Mouse (Mus musculus) forebrain, embryonic 14.5 days (tissue): ENCODE results near the gene Myl12a. TPM values are rescaled to one million over a fixed set of nuclear protein-coding genes. Genes with fewer than 3 reads are reported as not detected.
A peak's percentile ranks its signal among the peaks of the same experiment; 100 is the strongest.
"Not testable (repeated sequence)": the region's sequence is repeated elsewhere in the genome, so short reads cannot be mapped to it uniquely, and the experiment has no call there.

Experiments used
- ATAC-seq: fragments of 200-750 bp; cut with Nextera tagmentation; 2 replicates; pipeline ENCODE4 v1.8.0; 2017; ENCODE audit warnings: mild to moderate bottlenecking, moderate library complexity
- DNase-seq: peaks from one replicate; pipeline ENCODE4 v3.0.0-alpha.2; 2015; ENCODE audit warnings: low spot score
- H3K27ac ChIP-seq: fragments of 300-500 bp; sonication (generic); 2 replicates; pipeline ENCODE4 v1.5.1; 2014; ENCODE audit warnings: low read depth, mild to moderate bottlenecking, control low read depth, low read length, moderate library complexity
- H3K27me3 ChIP-seq: fragments of 300-500 bp; sonication (generic); replicated peaks from 2 replicates; pipeline ENCODE4 v1.6.1; 2014; ENCODE audit warnings: low read length, control low read depth, mixed read lengths; ENCODE audit not compliant: control insufficient read depth, insufficient read depth
- H3K36me3 ChIP-seq: fragments of 300-500 bp; sonication (generic); 2 replicates; pipeline ENCODE4 v1.6.1; 2014; ENCODE audit warnings: low read length, control low read depth; ENCODE audit not compliant: control insufficient read depth, insufficient read depth
- H3K4me1 ChIP-seq: fragments of 300-500 bp; sonication (generic); 2 replicates; pipeline ENCODE4 v1.6.1; 2014; ENCODE audit warnings: antibody characterized with exemption, low read length, control low read depth; ENCODE audit not compliant: control insufficient read depth, insufficient read depth
- H3K4me2 ChIP-seq: fragments of 300-500 bp; sonication (generic); 2 replicates; pipeline ENCODE4 v1.6.1; 2014; ENCODE audit warnings: mild to moderate bottlenecking, control low read depth, low read length
- H3K4me3 ChIP-seq: fragments of 300-500 bp; sonication (generic); 2 replicates; pipeline ENCODE4 v1.5.1; 2014; ENCODE audit warnings: low read depth, low read length, control low read depth
- H3K9ac ChIP-seq: fragments of 300-500 bp; sonication (generic); 2 replicates; pipeline ENCODE4 v1.6.1; 2014; ENCODE audit warnings: mild to moderate bottlenecking, low read length, control low read depth, moderate library complexity
- H3K9me3 ChIP-seq: fragments of 300-500 bp; sonication (generic); replicated peaks from 2 replicates; pipeline ENCODE4 v1.6.1; 2016; ENCODE audit warnings: low read length, control low read depth, mixed read lengths; ENCODE audit not compliant: control insufficient read depth
- WGBS: fragments of 180-500 bp; shearing (Covaris S2); extraction: QIAGEN DNeasy Blood & Tissue Kit; methylation state at CpG from one replicate; pipeline ENCODE4 v1.1.7; 2014; 5-methylcytosine and 5-hydroxymethylcytosine counted together
- polyA plus RNA-seq: library from polyadenylated mRNA; unstranded; fragments of >200 nt; fragmentation: Nextera tagmentation; extraction: Ambion mirVana; gene quantifications from 2 replicates; pipeline ENCODE4 v1.2.1, GENCODE M21; 2014

Gene Myl12a
- polyA plus RNA-seq, 1 experiment from 2014 or later = 158 TPM

DNA sequence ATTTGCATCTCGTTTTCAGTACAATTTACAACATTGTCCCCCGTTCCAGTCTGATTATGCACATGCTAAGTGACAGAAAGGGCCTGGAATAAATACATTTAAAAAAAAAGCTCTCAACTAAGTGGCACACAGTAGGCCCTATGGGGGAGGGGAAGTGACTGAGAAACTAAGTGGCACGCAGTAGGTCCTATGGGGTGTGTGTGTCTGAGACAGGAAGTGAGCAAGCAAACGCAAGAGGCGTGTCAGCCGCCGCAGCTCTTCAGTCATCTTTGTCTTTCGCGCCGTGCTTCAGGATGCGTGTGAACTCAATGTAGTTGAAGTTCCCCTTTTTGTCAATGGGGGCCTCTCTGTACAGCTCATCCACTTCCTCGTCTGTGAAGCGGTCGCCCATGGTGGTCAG is 28.6 kb downstream of the Myl12a start:
- H3K9ac ChIP-seq, H3K27ac ChIP-seq, H3K4me3 ChIP-seq, ATAC-seq, H3K9me3 ChIP-seq, H3K27me3 ChIP-seq, H3K4me2 ChIP-seq, H3K4me1 ChIP-seq, DNase-seq: not testable (repeated sequence)
- H3K36me3 ChIP-seq = peaks cover 40% of the 10 kb centered on the region
- 91% methylated on average over 14 of the region's 14 CpGs for WGBS

DNA sequence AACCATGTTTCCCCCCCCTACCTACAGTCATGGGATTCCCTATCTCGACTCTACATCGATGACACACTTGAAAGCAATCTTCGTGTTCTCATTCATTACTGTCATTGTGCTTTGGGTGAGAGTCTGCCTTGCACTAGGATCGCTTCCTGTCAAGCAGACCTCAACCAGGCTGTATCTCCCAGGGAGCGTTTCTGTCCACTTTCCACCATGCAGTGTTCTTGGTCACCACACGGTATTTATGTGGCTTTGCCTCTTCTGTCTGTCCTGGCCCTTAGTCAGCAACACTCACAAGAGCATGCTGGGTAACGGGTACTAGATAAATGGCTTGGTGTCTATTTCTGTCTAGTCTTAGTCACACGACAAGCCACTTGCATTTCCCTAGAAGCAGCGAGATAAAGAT is 29.3 kb downstream of the Myl12a start:
- Histone ChIP-seq H3K36me3 (peaks cover 40% of the 10 kb centered on the region), H3K4me2 (no peak overlapping the region), H3K4me3 (no peak overlapping the region), H3K4me1 (no peaks in the 10 kb centered on the region), H3K27ac (no peak overlapping the region), H3K9me3 (no peaks in the 10 kb centered on the region), H3K27me3 (no peaks in the 10 kb centered on the region), H3K9ac (no peak overlapping the region)
- no peak for DNase-seq
- 94% methylated on average over 9 of the region's 9 CpGs for WGBS
- ATAC-seq = no peak

DNA sequence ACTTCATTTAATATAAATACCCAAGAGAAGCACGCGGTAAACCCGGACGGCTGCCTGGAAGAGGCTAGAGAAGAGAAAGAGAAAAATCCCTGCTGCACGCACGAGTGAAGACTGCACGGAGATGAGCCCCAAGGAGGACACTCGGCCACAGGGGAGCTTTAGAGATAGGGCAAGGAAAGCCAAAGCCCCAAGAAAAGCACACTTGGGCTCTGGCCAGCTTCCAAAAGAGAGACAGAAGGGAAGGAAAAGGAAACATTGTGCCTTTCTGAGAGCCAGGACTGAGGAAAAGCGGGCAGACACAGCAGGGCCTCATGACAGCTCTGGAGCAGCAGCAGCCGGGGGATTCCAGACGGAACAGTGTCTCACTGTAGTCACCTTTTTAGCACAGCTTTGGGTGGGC is 31.5 kb downstream of the Myl12a start:
- Histone ChIP-seq H3K27me3 (no peaks in the 10 kb centered on the region), H3K9me3 (no peaks in the 10 kb centered on the region), H3K9ac (no peak overlapping the region), H3K36me3 (peaks cover 32% of the 10 kb centered on the region), H3K4me3 (no peak overlapping the region), H3K27ac (no peak overlapping the region), H3K4me1 (no peaks in the 10 kb centered on the region), H3K4me2 (no peak overlapping the region)
- 48% methylated on average over 11 of the region's 11 CpGs for WGBS
- DNase-seq (peak; percentile 36), ATAC-seq (no peak)

DNA sequence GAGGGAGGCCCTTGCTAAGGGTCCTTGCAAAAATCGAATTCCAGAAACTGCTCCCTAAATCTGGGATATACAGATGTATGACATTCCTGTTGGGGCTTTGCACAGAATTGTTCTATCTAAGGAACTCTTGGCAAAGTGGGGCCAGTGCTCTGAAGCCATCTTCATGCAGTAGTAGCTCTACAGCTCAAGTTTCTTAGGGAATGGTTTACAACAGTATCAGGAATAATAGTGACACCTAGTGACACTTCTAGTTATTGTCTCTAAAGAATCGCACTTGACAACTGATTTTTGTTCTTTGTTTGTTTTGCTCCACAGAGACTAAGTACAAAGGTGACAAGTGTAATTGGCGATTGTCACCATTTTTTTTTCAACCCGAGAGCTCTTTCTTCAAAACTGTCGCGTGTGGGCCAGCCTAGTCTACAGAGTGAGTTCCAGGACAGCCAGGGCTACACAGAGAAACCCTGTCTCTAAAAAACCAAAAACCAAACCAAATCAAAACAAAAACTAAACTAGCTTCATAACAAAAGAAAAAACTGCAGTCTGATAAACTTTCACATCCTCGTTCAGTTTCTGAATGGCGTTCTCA is 34.0 kb downstream of the Myl12a start:
- H3K9ac ChIP-seq = no peak overlapping the region
- H3K4me1 ChIP-seq = no peaks in the 10 kb centered on the region
- DNase-seq (peak; percentile 88), ATAC-seq (peak; percentile 60)
- H3K27ac ChIP-seq = no peak overlapping the region
- 30% methylated on average over 8 of the region's 8 CpGs for WGBS
- H3K27me3 ChIP-seq = no peaks in the 10 kb centered on the region
- H3K4me2 ChIP-seq = no peak overlapping the region
- no peaks in the 10 kb centered on the region for H3K9me3 ChIP-seq
- no peak overlapping the region for H3K4me3 ChIP-seq
- H3K36me3 ChIP-seq = peaks cover 7% of the 10 kb centered on the region

DNA sequence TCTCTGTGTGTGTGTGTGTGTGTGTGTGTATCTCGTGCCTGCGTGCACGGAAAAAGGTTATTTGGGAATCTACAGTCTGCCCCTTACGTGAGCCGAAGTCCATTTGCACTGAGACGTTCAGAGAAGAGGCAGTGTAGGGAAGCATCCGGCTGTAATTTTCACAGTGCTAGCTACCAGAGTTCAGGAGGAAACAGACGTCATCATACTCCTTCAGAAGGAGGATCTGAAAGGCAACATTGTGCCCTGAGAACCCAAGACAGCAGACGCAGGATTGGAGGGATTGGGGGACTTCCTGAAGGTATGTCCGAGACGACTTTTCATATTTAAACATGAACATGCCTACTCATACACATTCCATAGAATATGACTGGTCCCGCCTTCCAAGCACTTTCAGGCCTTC is 35.0 kb downstream of the Myl12a start:
- DNase-seq = no peak

DNA sequence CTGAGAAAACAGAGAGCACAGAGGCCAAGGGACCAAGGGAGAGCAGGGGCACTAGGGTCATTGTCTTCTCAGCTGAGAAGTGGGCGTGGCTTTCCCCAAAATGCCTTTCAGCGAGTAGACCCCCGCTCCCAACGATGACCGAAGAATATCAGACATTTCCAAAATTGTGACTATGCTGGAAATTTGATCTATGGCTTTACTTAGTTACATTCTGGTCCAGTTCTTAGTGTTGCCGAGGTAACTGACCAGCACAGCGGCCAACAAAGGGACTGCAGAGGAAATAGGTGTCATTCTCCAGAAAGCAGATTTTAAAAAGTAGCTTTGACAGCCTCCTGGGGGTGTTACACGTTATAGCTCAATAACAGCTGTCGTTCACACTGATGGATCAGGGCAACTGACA is 35.5 kb downstream of the Myl12a start:
- Histone ChIP-seq H3K4me1 (no peaks in the 10 kb centered on the region), H3K4me3 (no peak overlapping the region), H3K4me2 (no peak overlapping the region), H3K36me3 (no peaks in the 10 kb centered on the region), H3K27me3 (no peaks in the 10 kb centered on the region), H3K9ac (no peak overlapping the region), H3K9me3 (no peaks in the 10 kb centered on the region), H3K27ac (no peak overlapping the region)
- ATAC-seq (no peak), DNase-seq (peak; percentile 10)
- WGBS = 20% methylated on average over 9 of the region's 9 CpGs

More for the DNA sequence above, 35.0 kb downstream of the Myl12a start:
- Histone ChIP-seq H3K27ac (no peak overlapping the region), H3K4me3 (no peak overlapping the region), H3K4me1 (no peaks in the 10 kb centered on the region), H3K9me3 (no peaks in the 10 kb centered on the region), H3K27me3 (no peaks in the 10 kb centered on the region), H3K4me2 (no peak overlapping the region), H3K9ac (no peak overlapping the region), H3K36me3 (no peaks in the 10 kb centered on the region)
- no peak for ATAC-seq
- WGBS = 61% methylated on average over 12 of the region's 12 CpGs

DNA sequence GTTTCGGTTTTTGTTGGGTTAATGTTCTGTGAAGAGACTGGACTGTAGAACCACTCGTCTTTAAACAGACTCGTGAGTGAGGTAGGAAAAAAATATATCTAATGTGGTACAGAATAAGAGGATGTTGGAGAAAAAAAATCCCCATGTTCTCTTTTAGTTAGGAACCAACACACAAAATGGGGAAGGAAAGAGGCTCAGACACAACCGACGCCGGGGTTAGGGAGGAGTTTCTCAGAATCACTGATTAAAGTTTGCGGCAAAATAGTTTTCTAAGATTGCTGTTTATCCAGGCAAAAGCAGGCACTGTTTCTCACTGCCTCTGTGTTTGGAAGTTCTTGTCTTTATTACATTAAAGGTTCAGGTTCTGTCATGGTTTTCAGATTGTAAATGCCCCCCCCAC is 36.6 kb downstream of the Myl12a start:
- H3K27me3 ChIP-seq = no peaks in the 10 kb centered on the region
- no peaks in the 10 kb centered on the region for H3K36me3 ChIP-seq
- H3K27ac ChIP-seq = no peak overlapping the region
- DNase-seq (no peak), ATAC-seq (no peak)
- H3K4me3 ChIP-seq = no peak overlapping the region
- no peaks in the 10 kb centered on the region for H3K9me3 ChIP-seq
- no peak overlapping the region for H3K4me2 ChIP-seq
- 93% methylated on average over 7 of the region's 7 CpGs for WGBS
- no peaks in the 10 kb centered on the region for H3K4me1 ChIP-seq
- no peak overlapping the region for H3K9ac ChIP-seq

DNA sequence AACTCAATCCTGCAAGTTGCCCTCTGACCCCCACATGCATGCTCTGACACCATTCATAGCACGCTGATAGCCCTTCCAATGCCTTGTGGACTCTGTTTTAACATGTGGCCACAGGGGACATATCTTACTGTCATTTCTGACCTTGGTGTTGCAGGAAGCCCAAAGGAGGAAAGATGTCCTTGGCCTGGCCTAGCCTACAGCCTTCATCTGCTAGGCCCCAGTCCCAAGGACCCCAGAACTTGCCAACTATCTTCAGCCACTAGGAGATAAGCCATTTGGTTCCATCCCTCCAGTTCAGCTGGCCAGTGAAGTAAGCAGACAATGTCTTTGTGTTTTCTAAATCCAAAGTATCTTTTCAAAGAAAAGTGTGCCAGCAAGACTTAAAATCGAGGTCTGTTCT is 37.4 kb downstream of the Myl12a start:
- Histone ChIP-seq H3K27me3 (no peaks in the 10 kb centered on the region), H3K4me1 (no peaks in the 10 kb centered on the region), H3K4me2 (no peak overlapping the region), H3K9me3 (no peaks in the 10 kb centered on the region), H3K9ac (no peak overlapping the region), H3K27ac (no peak overlapping the region), H3K36me3 (no peaks in the 10 kb centered on the region), H3K4me3 (no peak overlapping the region)
- 88% methylated on average over 2 of the region's 2 CpGs for WGBS
- no peak for ATAC-seq
- DNase-seq = no peak

DNA sequence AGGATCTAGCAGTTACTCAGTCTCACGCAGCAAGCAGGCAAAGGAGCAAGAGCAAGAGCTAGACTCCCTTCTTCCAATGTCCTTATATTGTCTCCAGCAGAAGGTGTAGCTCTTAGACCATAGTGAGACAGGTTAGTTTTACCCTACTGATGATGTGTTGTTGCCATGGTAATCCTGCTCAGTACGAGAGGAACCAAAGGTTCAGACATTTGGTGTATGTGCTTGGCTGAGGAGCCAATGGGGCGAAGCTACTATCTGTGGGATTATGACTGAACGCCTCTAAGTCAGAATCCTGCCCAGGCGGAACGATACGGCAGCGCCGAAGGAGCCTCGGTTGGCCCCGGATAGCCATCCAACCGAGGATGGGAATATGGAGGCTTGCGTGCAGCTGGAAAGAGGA is 39.1 kb downstream of the Myl12a start:
- not testable (repeated sequence) for H3K36me3 ChIP-seq, H3K27ac ChIP-seq, H3K4me1 ChIP-seq, H3K27me3 ChIP-seq, H3K4me2 ChIP-seq, H3K9ac ChIP-seq, H3K4me3 ChIP-seq, H3K9me3 ChIP-seq
- DNase-seq (peak; percentile 20), ATAC-seq (peak; percentile 100)
- WGBS = 83% methylated on average over 13 of the region's 13 CpGs
